Mouse (Mus musculus): ENCODE measurements around the gene Hspa4.

- TF ChIP-seq CTCF (IDR thresholded peaks at IDR 0.05; ENCODE audit: borderline replicate concordance, insufficient read depth, low read length) = no peak
- no peak for TF ChIP-seq POLR2A (IDR thresholded peaks at IDR 0.05; ENCODE audit: low read depth, low read length)
These were observed 35.4 kb upstream of the Hspa4 start for GRCm38 (mm10) chr11:53335505-53336181.

Data from embryonic fibroblast, embryonic 13.5 days (primary cell).